ENCODE assay signal across 8 mouse cellular contexts in the genomic region with DNA sequence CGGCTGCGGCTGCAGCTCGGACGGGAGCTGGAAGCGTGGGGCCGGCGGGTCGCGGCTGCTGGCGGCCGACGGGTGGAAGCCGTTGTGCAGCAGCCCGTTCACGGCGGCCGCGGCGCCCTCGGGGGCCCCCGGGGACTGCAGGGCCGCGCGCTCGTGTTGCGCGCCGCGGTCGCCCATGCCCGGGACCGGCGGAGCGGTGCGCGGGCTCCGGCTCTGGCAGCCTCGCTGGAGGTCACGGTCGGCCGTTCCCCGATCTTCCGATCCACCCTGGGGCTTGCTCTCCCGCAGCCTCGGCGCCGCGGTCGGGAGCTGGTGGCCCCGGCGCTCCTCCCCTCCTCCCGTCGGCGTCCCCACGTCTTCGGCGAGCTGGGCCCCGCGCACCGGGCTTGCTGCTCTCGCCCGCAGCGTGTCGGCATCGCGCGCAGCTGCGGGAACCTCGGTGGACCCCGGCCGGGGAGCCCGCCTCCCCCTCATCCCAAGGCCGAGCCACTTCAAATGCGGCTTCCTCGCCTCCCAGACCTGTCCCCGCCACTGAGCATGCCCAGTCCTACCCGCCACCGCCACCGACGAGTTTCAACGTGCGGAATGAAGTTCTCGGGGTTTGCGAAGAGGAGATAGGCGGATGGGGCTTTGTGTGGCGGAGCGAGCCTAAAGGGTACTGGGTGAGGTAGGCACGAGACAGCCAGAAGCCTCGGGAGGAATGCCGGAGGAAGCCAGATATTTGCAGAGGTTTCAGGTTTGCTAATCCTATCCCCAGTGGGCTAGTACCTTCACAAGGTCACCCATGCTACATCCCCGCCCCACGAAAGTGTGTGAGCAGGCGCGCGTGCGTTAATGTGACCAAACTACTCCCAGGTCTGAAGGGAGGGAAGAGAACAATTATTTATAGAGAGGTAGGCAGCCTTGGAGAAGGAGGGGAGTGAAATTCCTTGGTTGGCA. TPM values are rescaled to one million over a fixed set of nuclear protein-coding genes. Genes with fewer than 3 reads are reported as not detected.
A peak's percentile ranks its signal among the peaks of the same experiment; 100 is the strongest.
DNase-seq lines count a peak whose midpoint lies in the region; ATAC-seq and TF ChIP-seq lines count a peak whose summit lies in the region.

A gene (minus strand): TSS at position 853 of the 939 bp plus-strand sequence.

- peak within 1 kb of the TSS; percentile 68 for H3K4me3 ChIP-seq in hindbrain, embryonic 15.5 days

- H3K4me1 ChIP-seq in hindbrain, embryonic 15.5 days (replicated peaks) = peaks cover 23% of the 10 kb centered on the region

- H3K4me2 ChIP-seq in hindbrain, embryonic 15.5 days = peak within 1 kb of the TSS; percentile 74

- in situ Hi-C loops in Patski (cut with MboI; ENCODE audit: low pct_unique_long_range_greater_than_20kb) = no loop called here

- peak within 1 kb of the TSS; percentile 97 for H3K9ac ChIP-seq in hindbrain, embryonic 15.5 days

- DNase-seq in Patski (ENCODE audit: low read depth, low spot score) = no peak
- DNase-seq in cerebellum, adult 9-11 months = peak; percentile 78
- peak; percentile 83 to 84 for DNase-seq in frontal cortex, postnatal 36 days (ENCODE audit: low spot score in 2 of 2)
- DNase-seq in left cerebral cortex, adult 18-20 months (ENCODE audit: low spot score in 2 of 2) = peak; percentile 74 to 83
- DNase-seq in lung, postnatal 4 days = peak; percentile 74 to 80
- peak; percentile 81 to 84 for DNase-seq in right cerebral cortex, adult 2 months (ENCODE audit: low spot score in 2 of 2)
- peak; percentile 15 for DNase-seq in urinary bladder, postnatal 10 days (ENCODE audit: low spot score)

- peak within 1 kb of the TSS; percentile 99 for H3K27ac ChIP-seq in hindbrain, embryonic 15.5 days (replicated peaks)

- WGBS in hindbrain, embryonic 15.5 days = under 1% methylated on average over 85 of the region's 96 CpGs

- CTCF ChIA-PET in Patski (lab: Charles Lee) = interaction anchor here (1.0 to 1.1 kb wide), 3 partner anchors 14 to 21 kb away, joined by 3 to 4 read pairs (median 4); no protein-coding TSS in a partner anchor

- POLR2A ChIA-PET in Patski (lab: Charles Lee) = no interaction called here

- H3K9me3 ChIP-seq in hindbrain, embryonic 15.5 days = no peaks in the 10 kb centered on the region

- no peak for TF ChIP-seq CTCF in Patski (IDR thresholded peaks at IDR 0.05)

- no peaks in the 10 kb centered on the region for H3K36me3 ChIP-seq in hindbrain, embryonic 15.5 days

- H3K27me3 ChIP-seq in Patski = no peaks in the 10 kb centered on the region
- H3K27me3 ChIP-seq in hindbrain, embryonic 15.5 days = no peaks in the 10 kb centered on the region

- peak; percentile 58 for ATAC-seq in Patski
- ATAC-seq in hindbrain, embryonic 15.5 days (ENCODE audit: low FRiP score, low read depth) = peak; percentile 82

RNA-seq across cellular contexts. Expression of the gene that starts here (rescaled TPM):
- polyA plus RNA-seq in Patski (2021) = 21.2 TPM
- polyA plus RNA-seq in hindbrain, embryonic 15.5 days (2015; fragmentation: Nextera tagmentation; extraction: Ambion mirVana) = 10.3 and 10.4 TPM in 2 replicates
- total RNA-seq in left cerebral cortex, adult 18-20 months (2021) = 10 to 100 TPM; 21.5 to 22.0 TPM
